Mouse (Mus musculus): Measurements from ENCODE around the gene Vps13c.

The Vps13c gene

GRCm38 (mm10) chr9:67883349-67883984, 43.3 kb downstream of the Vps13c start:
- no peak for DNase-seq (ENCODE audit: low spot score)

GRCm38 (mm10) chr9:67884095-67884494, 43.9 kb downstream of the Vps13c start:
- no peak for DNase-seq (ENCODE audit: low spot score)

- no peak for DNase-seq (ENCODE audit: low spot score)
These were observed 47.0 kb downstream of the Vps13c start for GRCm38 (mm10) chr9:67886981-67887720.

- DNase-seq (ENCODE audit: low spot score), result no peak
These were observed 53.3 kb downstream of the Vps13c start for GRCm38 (mm10) chr9:67893474-67893873.

- no peak for DNase-seq (ENCODE audit: low spot score)
These were observed 56.6 kb downstream of the Vps13c start for GRCm38 (mm10) chr9:67896646-67897295.

GRCm38 (mm10) chr9:67900398-67900797, 60.2 kb downstream of the Vps13c start:
- no peak for DNase-seq (ENCODE audit: low spot score)

GRCm38 (mm10) chr9:67904355-67904754, 64.2 kb downstream of the Vps13c start:
- DNase-seq (ENCODE audit: low spot score), result no peak

GRCm38 (mm10) chr9:67905541-67905940, 65.3 kb downstream of the Vps13c start:
- no peak for DNase-seq (ENCODE audit: low spot score)

GRCm38 (mm10) chr9:67914681-67915080, 74.5 kb downstream of the Vps13c start:
- no peak for DNase-seq (ENCODE audit: low spot score)

GRCm38 (mm10) chr9:67922350-67922749, 82.2 kb downstream of the Vps13c start:
- no peak for DNase-seq (ENCODE audit: low spot score)

GRCm38 (mm10) chr9:67930629-67931028, 90.4 kb downstream of the Vps13c start:
- no peak for DNase-seq (ENCODE audit: low spot score)

- DNase-seq (ENCODE audit: low spot score), result no peak
These were observed 97.1 kb downstream of the Vps13c start for GRCm38 (mm10) chr9:67937286-67937685.

GRCm38 (mm10) chr9:67955466-67956010, 115.3 kb downstream of the Vps13c start:
- no peak for DNase-seq (ENCODE audit: low spot score)

- DNase-seq (ENCODE audit: low spot score), result no peak
These were observed 121.8 kb downstream of the Vps13c start for GRCm38 (mm10) chr9:67961953-67962352.

- no peak for DNase-seq (ENCODE audit: low spot score)
These were observed 125.7 kb downstream of the Vps13c start for GRCm38 (mm10) chr9:67965889-67966288.

GRCm38 (mm10) chr9:67967011-67967410, 126.8 kb downstream of the Vps13c start:
- DNase-seq (ENCODE audit: low spot score), result no peak

GRCm38 (mm10) chr9:67973451-67973850, 133.3 kb downstream of the Vps13c start:
- no peak for DNase-seq (ENCODE audit: low spot score)

GRCm38 (mm10) chr9:67975491-67975890, 135.3 kb downstream of the Vps13c start:
- no peak for DNase-seq (ENCODE audit: low spot score)

- no peak for DNase-seq (ENCODE audit: low spot score)
These were observed 166.4 kb downstream of the Vps13c start for GRCm38 (mm10) chr9:68006566-68006965.

- peak; percentile 29 for DNase-seq (ENCODE audit: low spot score)
These were observed 174.8 kb downstream of the Vps13c start for GRCm38 (mm10) chr9:68014991-68015396.

GRCm38 (mm10) chr9:68016255-68016954, 176.2 kb downstream of the Vps13c start:
- DNase-seq (ENCODE audit: low spot score), result no peak

- DNase-seq (ENCODE audit: low spot score), result no peak
These were observed 180.7 kb downstream of the Vps13c start for GRCm38 (mm10) chr9:68020776-68021365.
